Comparison of ENCODE assay signal across 19 mouse cellular contexts in the genomic region with DNA sequence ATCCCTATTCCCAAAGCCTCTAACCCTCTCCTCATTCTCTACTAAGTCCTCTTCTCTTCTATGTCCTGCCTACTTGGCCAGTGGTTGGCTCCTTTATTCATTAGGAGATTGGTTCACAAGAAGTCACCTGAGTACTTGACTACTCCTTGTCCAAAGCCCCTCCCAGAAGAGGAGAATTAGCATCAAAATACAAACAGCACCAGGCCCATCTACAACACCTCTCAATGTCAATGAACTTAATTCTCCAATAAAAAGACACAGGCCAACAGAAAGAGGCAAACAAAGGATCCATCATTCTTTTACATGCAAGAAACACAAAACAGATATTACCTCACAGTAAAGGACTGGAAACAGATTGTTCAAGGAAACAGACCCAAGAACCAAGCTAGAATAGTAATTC.
DNase-seq lines count a peak whose midpoint lies in the region.
"Had no signal": no experiment of that assay in that cellular context is flagged by ENCODE, and none has a peak within 500 bp of the region (broad histone marks: within the 10 kb centered on the region; RNA-seq: fewer than 3 reads in every experiment).

No protein-coding gene starts in this region.

- DNase-seq in ES-CJ7 (ENCODE audit: low read depth, low spot score) (peak; percentile 58), R1 (ENCODE audit: low read depth, low spot score) (peak; percentile 71), ZHBTc4 (ENCODE audit: low read depth, low spot score) (peak; percentile 73)
- DNase-seq in right cerebral cortex, adult 2 months (ENCODE audit: low spot score in 2 of 2) = no peak
- DNase-seq in kidney, postnatal 4 days = no peak
- no peak for DNase-seq in urinary bladder, postnatal 14 days (ENCODE audit: low spot score)
- DNase-seq: adrenal gland, adult 2 months; adrenal gland, adult 8-10 months; adrenal gland, postnatal 10 days; adrenal gland, postnatal 14 days; adrenal gland, postnatal 25 days; adrenal gland, postnatal 36 days; B cell, adult 2 months; cerebellum, adult 11 months; cerebellum, adult 11-12 months; cerebellum, adult 18-20 months; cerebellum, adult 2 months; cerebellum, adult 8-10 months; cerebellum, adult 9-10 months had no signal

Comparison
In these comparisons a context has a peak if more than half of its experiments do, and no peak if none do; other contexts are left out.
1. DNase-seq: peak in ES-CJ7 (single experiment), R1 (single experiment) and ZHBTc4 (single experiment); none in right cerebral cortex, adult 2 months (0 of 2), kidney, postnatal 4 days (0 of 2) and urinary bladder, postnatal 14 days (single experiment).